Mouse (Mus musculus) adrenal gland, postnatal 36 days (tissue): ENCODE measurements at regions not wholly inside any gene's neighbourhood (a gene's known extent, or its start where the extent isn't known, plus 50 kb on each side); places are given as distances from the start of the nearest gene placed in this dataset.
"Not testable (repeated sequence)": the region's sequence is repeated elsewhere in the genome, so short reads cannot be mapped to it uniquely, and the experiment has no call there.

ENCODE experiments used
- DNase-seq, 2 experiments: peaks; one replicate each; pipeline ENCODE4 v3.0.0; 2021; ENCODE audit warnings: mixed read lengths in 1 of 2

GRCm38 (mm10) chr8:126775334-126775733 lies 170.3 kb downstream of the Tomm20 start:
- no peak for DNase-seq

- no peak for DNase-seq
Observed at GRCm38 (mm10) chr8:126774816-126775215, 170.8 kb downstream of the Tomm20 start.

GRCm38 (mm10) chr8:126772748-126773147 lies 172.9 kb downstream of the Tomm20 start:
- no peak for DNase-seq

GRCm38 (mm10) chr8:126772194-126772593 lies 173.4 kb downstream of the Tomm20 start:
- DNase-seq, result peak; percentile 60 to 74

GRCm38 (mm10) chr8:126770374-126770773 lies 175.3 kb downstream of the Tomm20 start:
- not testable (repeated sequence) for DNase-seq

GRCm38 (mm10) chr8:126768142-126768541 lies 174.4 kb upstream of the Irf2bp2 start:
- no peak for DNase-seq

GRCm38 (mm10) chr8:126767341-126767740 lies 173.6 kb upstream of the Irf2bp2 start:
- DNase-seq, result peak; percentile 81 to 87

GRCm38 (mm10) chr8:126765693-126766238 lies 172.0 kb upstream of the Irf2bp2 start:
- DNase-seq, result no peak

GRCm38 (mm10) chr8:126763600-126763999 lies 169.8 kb upstream of the Irf2bp2 start:
- no peak for DNase-seq

- DNase-seq, result no peak
Observed at GRCm38 (mm10) chr8:126759711-126760110, 165.9 kb upstream of the Irf2bp2 start.

GRCm38 (mm10) chr8:126758951-126759350 lies 165.2 kb upstream of the Irf2bp2 start:
- DNase-seq, result no peak

- no peak for DNase-seq
Observed at GRCm38 (mm10) chr8:126757951-126758757, 164.4 kb upstream of the Irf2bp2 start.

- no peak for DNase-seq
Observed at GRCm38 (mm10) chr8:126756300-126757097, 162.7 kb upstream of the Irf2bp2 start.

- no peak for DNase-seq
Observed at GRCm38 (mm10) chr8:126755669-126756068, 161.9 kb upstream of the Irf2bp2 start.

GRCm38 (mm10) chr8:126754361-126754809 lies 160.6 kb upstream of the Irf2bp2 start:
- DNase-seq, result no peak

- DNase-seq, result no peak
Observed at GRCm38 (mm10) chr8:126753059-126753855, 159.5 kb upstream of the Irf2bp2 start.

- no peak for DNase-seq
Observed at GRCm38 (mm10) chr8:126751416-126752140, 157.8 kb upstream of the Irf2bp2 start.

- no peak for DNase-seq
Observed at GRCm38 (mm10) chr8:126745992-126746775, 152.4 kb upstream of the Irf2bp2 start.

- DNase-seq, result no peak
Observed at GRCm38 (mm10) chr8:126744747-126745382, 151.1 kb upstream of the Irf2bp2 start.

GRCm38 (mm10) chr8:126743296-126743695 lies 149.5 kb upstream of the Irf2bp2 start:
- no peak for DNase-seq
